Mouse (Mus musculus) right cerebral cortex, postnatal 14 days (tissue): ENCODE data around the gene Psd.

Experiments used
- DNase-seq: peaks from one replicate; pipeline ENCODE4 v3.0.0; 2022

Psd gene

GRCm38 (mm10) chr19:46304908-46305333, 22.0 kb downstream of the Psd start:
- no peak for DNase-seq

- DNase-seq = peak; percentile 77
Measured at GRCm38 (mm10) chr19:46304216-46304841, 22.6 kb downstream of the Psd start, which contains the start of gene Nfkb2. Nfkb2 (plus strand) TSS chr19:46304320.

- no peak for DNase-seq
Measured at GRCm38 (mm10) chr19:46303251-46304215, 23.4 kb downstream of the Psd start.

- DNase-seq = no peak
Measured at GRCm38 (mm10) chr19:46302551-46302950, 24.4 kb downstream of the Psd start.

- no peak for DNase-seq
Measured at GRCm38 (mm10) chr19:46300294-46301045, 26.5 kb downstream of the Psd start.

GRCm38 (mm10) chr19:46296938-46297337, 30.0 kb downstream of the Psd start:
- DNase-seq = no peak

- DNase-seq = no peak
Measured at GRCm38 (mm10) chr19:46290535-46291105, 36.3 kb downstream of the Psd start.

- DNase-seq = no peak
Measured at GRCm38 (mm10) chr19:46287566-46287965, 39.4 kb downstream of the Psd start.

- DNase-seq = no peak
Measured at GRCm38 (mm10) chr19:46286926-46287325, 40.0 kb downstream of the Psd start.

GRCm38 (mm10) chr19:46286047-46286446, 40.9 kb downstream of the Psd start:
- DNase-seq = no peak

- DNase-seq = no peak
Measured at GRCm38 (mm10) chr19:46285631-46286030, 41.3 kb downstream of the Psd start.

GRCm38 (mm10) chr19:46284686-46285085, 42.3 kb downstream of the Psd start:
- DNase-seq = no peak

- no peak for DNase-seq
Measured at GRCm38 (mm10) chr19:46282081-46282849, 44.7 kb downstream of the Psd start.

- DNase-seq = no peak
Measured at GRCm38 (mm10) chr19:46275307-46275706, 51.6 kb downstream of the Psd start.

- no peak for DNase-seq
Measured at GRCm38 (mm10) chr19:46264762-46265161, 62.2 kb downstream of the Psd start.
